In genomic region chr13:53094658-53095057, GRCm38 (mm10) we compare ENCODE assay signal across 25 mouse cellular contexts.
"Had no signal": no experiment of that assay in that cellular context is flagged by ENCODE, and none has a peak within 500 bp of the region (broad histone marks: within the 10 kb centered on the region; RNA-seq: fewer than 3 reads in every experiment).

No protein-coding gene starts in this region.

- H3K4me2 ChIP-seq: forebrain, embryonic 15.5 days; hindbrain, embryonic 13.5 days; hindbrain, embryonic 15.5 days; kidney, embryonic 15.5 days; limb, embryonic 13.5 days; liver, embryonic 12.5 days had no signal

- H3K9me3 ChIP-seq: forebrain, embryonic 15.5 days; hindbrain, embryonic 13.5 days; hindbrain, embryonic 15.5 days; kidney, embryonic 15.5 days; limb, embryonic 13.5 days; limb, embryonic 15.5 days; liver, embryonic 12.5 days had no signal

- H3K9ac ChIP-seq: forebrain, embryonic 15.5 days; forebrain, postnatal 0 days; hindbrain, embryonic 13.5 days; hindbrain, embryonic 15.5 days; kidney, embryonic 15.5 days; limb, embryonic 13.5 days; limb, embryonic 15.5 days; liver, embryonic 12.5 days; liver, embryonic 14.5 days had no signal

- H3K4me1 ChIP-seq: hindbrain, embryonic 15.5 days; liver, embryonic 12.5 days had no signal

- H3K36me3 ChIP-seq: forebrain, embryonic 15.5 days; hindbrain, embryonic 13.5 days; hindbrain, embryonic 15.5 days; kidney, embryonic 15.5 days; limb, embryonic 13.5 days; limb, embryonic 15.5 days; liver, embryonic 12.5 days had no signal

- H3K4me3 ChIP-seq: forebrain, embryonic 15.5 days; hindbrain, embryonic 13.5 days; hindbrain, embryonic 15.5 days; kidney, embryonic 15.5 days; limb, embryonic 13.5 days; limb, embryonic 15.5 days; liver, embryonic 12.5 days had no signal

- H3K27me3 ChIP-seq: forebrain, embryonic 15.5 days; hindbrain, embryonic 15.5 days; limb, embryonic 15.5 days had no signal

- H3K27ac ChIP-seq: forebrain, embryonic 15.5 days; hindbrain, embryonic 13.5 days; hindbrain, embryonic 15.5 days; hindbrain, postnatal 0 days; kidney, embryonic 15.5 days; kidney, postnatal 0 days; limb, embryonic 13.5 days; limb, embryonic 15.5 days; liver, embryonic 12.5 days; liver, embryonic 14.5 days had no signal

- ATAC-seq: forebrain, embryonic 15.5 days; forebrain, postnatal 0 days; hindbrain, postnatal 0 days; intestine, embryonic 16.5 days; liver, embryonic 12.5 days had no signal

- DNase-seq: forebrain, postnatal 0 days; gastrocnemius, postnatal 14 days; gastrocnemius, postnatal 36 days; heart, adult 11 months; heart, postnatal 36 days; kidney, adult 11 months; kidney, adult 2 months; kidney, adult 9 months; kidney, postnatal 14 days; kidney, postnatal 36 days; layer of hippocampus, adult 9-11 months; layer of hippocampus, postnatal 36 days; left cerebral cortex, postnatal 4 days; lung, adult 18-20 months had no signal
